Mouse (Mus musculus): ENCODE data around the gene Coro1c. TPM values are rescaled to one million over a fixed set of nuclear protein-coding genes. Genes with fewer than 3 reads are reported as not detected.

Coro1c gene
- polyA plus RNA-seq, 1 experiment from 2014 or later, result 141 TPM

- H3K36me3 ChIP-seq, result peaks cover 27% of the 10 kb centered on the region
- H3K4me1 ChIP-seq (replicated peaks), result peaks cover 80% of the 10 kb centered on the region
- no peaks in the 10 kb centered on the region for H3K9me3 ChIP-seq (replicated peaks)
- H3K4me2 ChIP-seq, result no peak overlapping the region
- peak overlapping the region; percentile 50; the same call in 1 of the 2 replicates for H3K9ac ChIP-seq
- 35% methylated on average over 3 of the region's 3 CpGs for WGBS
- H3K4me3 ChIP-seq, result no peak overlapping the region
- H3K27me3 ChIP-seq (replicated peaks), result no peaks in the 10 kb centered on the region
- H3K27ac ChIP-seq (ENCODE audit: poor library complexity, severe bottlenecking), result peak overlapping the region; percentile 92
- ATAC-seq (ENCODE audit: insufficient number of reproducible peaks, low FRiP score), result peak; percentile 60
These were observed 52.9 kb downstream of the Coro1c start for GRCm38 (mm10) chr5:113855696-113856095.

GRCm38 (mm10) chr5:113855117-113855516, 53.4 kb downstream of the Coro1c start:
- Histone ChIP-seq H3K9ac (peak overlapping the region; percentile 50; the same call in 1 of the 2 replicates), H3K27me3 (replicated peaks) (no peaks in the 10 kb centered on the region), H3K4me3 (no peak overlapping the region), H3K9me3 (replicated peaks) (no peaks in the 10 kb centered on the region), H3K27ac (ENCODE audit: poor library complexity, severe bottlenecking) (peak overlapping the region; percentile 92), H3K4me1 (replicated peaks) (peaks cover 76% of the 10 kb centered on the region), H3K4me2 (0 out of 2 replicates have a peak overlapping the region, but pooled peaks have one; percentile 2), H3K36me3 (peaks cover 32% of the 10 kb centered on the region)
- WGBS, result 92% methylated on average over 10 of the region's 10 CpGs
- no peak for ATAC-seq (ENCODE audit: insufficient number of reproducible peaks, low FRiP score)

DNA sequence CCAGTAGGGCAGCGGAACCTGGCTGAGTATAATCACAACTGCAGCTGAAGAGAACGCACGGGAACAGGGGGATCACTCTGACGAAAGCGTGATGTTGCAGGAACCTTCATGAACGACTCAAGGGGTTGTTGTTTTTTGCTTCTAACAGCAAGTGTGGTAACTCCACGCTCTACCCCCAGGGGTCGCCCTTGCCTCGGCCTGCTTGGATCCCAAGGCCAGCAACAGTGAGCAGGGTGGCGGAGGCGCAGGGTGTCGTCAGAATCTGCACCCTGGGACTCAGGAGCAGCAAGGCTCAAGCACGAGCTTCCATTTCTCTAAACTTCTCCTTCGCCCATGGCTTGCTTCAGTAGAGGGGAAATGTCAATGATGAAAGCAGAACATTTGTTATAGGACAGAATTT, 54.1 kb downstream of the Coro1c start:
- no peaks in the 10 kb centered on the region for H3K27me3 ChIP-seq (replicated peaks)
- no peak overlapping the region for H3K4me3 ChIP-seq
- H3K9me3 ChIP-seq (replicated peaks), result no peaks in the 10 kb centered on the region
- no peak for ATAC-seq (ENCODE audit: insufficient number of reproducible peaks, low FRiP score)
- H3K9ac ChIP-seq, result no peak overlapping the region
- peaks cover 72% of the 10 kb centered on the region for H3K4me1 ChIP-seq (replicated peaks)
- peaks cover 38% of the 10 kb centered on the region for H3K36me3 ChIP-seq
- peak overlapping the region; percentile 92; the same call in 1 of the 2 replicates for H3K27ac ChIP-seq (ENCODE audit: poor library complexity, severe bottlenecking)
- no peak overlapping the region for H3K4me2 ChIP-seq
- WGBS, result 42% methylated on average over 14 of the region's 14 CpGs

DNA sequence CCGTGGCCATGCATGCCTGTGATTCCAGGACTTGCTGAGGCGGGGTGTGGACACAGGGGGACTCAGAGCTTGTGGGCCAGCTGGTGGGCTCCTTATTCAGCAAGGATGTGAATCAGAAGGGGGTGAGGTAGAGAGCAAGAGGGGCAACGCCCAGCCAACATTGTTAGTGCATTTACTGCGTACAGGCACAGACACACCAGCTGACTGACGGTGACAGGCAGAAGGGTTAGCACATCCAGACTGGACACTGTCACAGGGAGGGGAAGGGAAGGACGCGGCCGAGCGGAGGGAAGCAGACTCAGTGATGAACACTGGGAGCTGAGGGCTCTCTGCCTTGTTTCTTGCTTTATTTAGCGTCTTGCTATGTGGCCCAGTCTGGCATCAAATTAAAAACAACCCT, 55.0 kb downstream of the Coro1c start:
- Histone ChIP-seq H3K27ac (ENCODE audit: poor library complexity, severe bottlenecking) (peak overlapping the region; percentile 62), H3K4me2 (no peak overlapping the region), H3K9me3 (replicated peaks) (0 out of 2 replicates have a peak, but pooled peaks cover 3% of the 10 kb centered on the region), H3K9ac (peak overlapping the region; percentile 47), H3K4me3 (no peak overlapping the region), H3K36me3 (peaks cover 47% of the 10 kb centered on the region), H3K4me1 (replicated peaks) (peaks cover 62% of the 10 kb centered on the region), H3K27me3 (replicated peaks) (no peaks in the 10 kb centered on the region)
- no peak for ATAC-seq (ENCODE audit: insufficient number of reproducible peaks, low FRiP score)
- WGBS, result 69% methylated on average over 10 of the region's 10 CpGs

DNA sequence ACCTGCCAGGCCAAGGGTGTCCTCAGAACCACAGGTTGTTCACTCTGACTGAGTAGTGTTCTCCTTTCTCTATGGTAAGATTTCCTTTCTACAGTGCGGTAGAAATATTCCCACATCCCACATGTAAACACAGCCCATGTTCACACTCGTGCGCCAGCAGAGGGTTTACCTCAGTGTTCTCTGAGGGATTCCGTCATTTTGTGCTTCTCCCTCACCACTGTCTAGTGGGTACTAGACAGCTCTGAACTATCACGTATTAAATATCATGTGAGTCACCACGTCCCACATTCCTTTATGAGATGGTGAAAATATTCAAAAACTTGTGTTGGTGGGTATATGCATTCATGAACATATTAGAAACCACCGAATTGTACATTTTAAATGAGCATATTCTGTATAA, 56.1 kb downstream of the Coro1c start:
- no peak overlapping the region for H3K4me2 ChIP-seq
- ATAC-seq (ENCODE audit: insufficient number of reproducible peaks, low FRiP score), result no peak
- H3K9ac ChIP-seq, result no peak overlapping the region
- peak overlapping the region; percentile 15; the same call in 1 of the 2 replicates for H3K27ac ChIP-seq (ENCODE audit: poor library complexity, severe bottlenecking)
- H3K9me3 ChIP-seq (replicated peaks), result 0 out of 2 replicates have a peak, but pooled peaks cover 3% of the 10 kb centered on the region
- no peak overlapping the region for H3K4me3 ChIP-seq
- peaks cover 52% of the 10 kb centered on the region for H3K4me1 ChIP-seq (replicated peaks)
- WGBS, result 95% methylated on average over 7 of the region's 7 CpGs
- peaks cover 56% of the 10 kb centered on the region for H3K36me3 ChIP-seq
- H3K27me3 ChIP-seq (replicated peaks), result no peaks in the 10 kb centered on the region

GRCm38 (mm10) chr5:113850680-113851230, 57.8 kb downstream of the Coro1c start:
- Histone ChIP-seq H3K9ac (no peak overlapping the region), H3K9me3 (replicated peaks) (0 out of 2 replicates have a peak, but pooled peaks cover 3% of the 10 kb centered on the region), H3K4me3 (no peak overlapping the region), H3K4me2 (no peak overlapping the region), H3K27ac (ENCODE audit: poor library complexity, severe bottlenecking) (0 out of 2 replicates have a peak overlapping the region, but pooled peaks have one; percentile 18), H3K27me3 (replicated peaks) (no peaks in the 10 kb centered on the region), H3K4me1 (replicated peaks) (peaks cover 35% of the 10 kb centered on the region), H3K36me3 (peaks cover 73% of the 10 kb centered on the region)
- ATAC-seq (ENCODE audit: insufficient number of reproducible peaks, low FRiP score), result no peak
- 53% methylated on average over 8 of the region's 8 CpGs for WGBS

DNA sequence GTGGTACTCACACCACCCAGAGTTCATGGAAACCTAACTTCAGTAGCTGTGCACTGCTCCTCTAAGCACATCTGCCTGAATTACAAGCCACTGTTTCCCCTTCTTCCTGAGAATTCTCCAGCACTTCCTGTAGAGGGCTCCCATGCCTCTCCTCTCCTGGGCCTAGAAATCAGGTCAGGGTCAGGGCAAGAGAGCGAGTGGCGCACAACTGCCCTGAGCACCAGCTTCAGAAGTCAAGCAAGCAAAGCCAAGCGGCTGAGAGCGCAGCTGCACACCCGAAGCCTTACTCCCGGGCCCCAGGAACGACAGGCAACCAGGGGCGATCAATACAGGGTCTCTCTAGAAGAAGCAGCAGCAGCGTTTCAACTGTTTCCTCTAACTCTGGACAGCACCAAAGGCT, 60.9 kb downstream of the Coro1c start:
- no peak for ATAC-seq (ENCODE audit: insufficient number of reproducible peaks, low FRiP score)
- 0 out of 2 replicates have a peak, but pooled peaks cover 3% of the 10 kb centered on the region for H3K9me3 ChIP-seq (replicated peaks)
- H3K27ac ChIP-seq (ENCODE audit: poor library complexity, severe bottlenecking), result no peak overlapping the region
- no peak overlapping the region for H3K4me3 ChIP-seq
- 86% methylated on average over 9 of the region's 9 CpGs for WGBS
- no peaks in the 10 kb centered on the region for H3K27me3 ChIP-seq (replicated peaks)
- peaks cover 98% of the 10 kb centered on the region for H3K36me3 ChIP-seq
- peaks cover 9% of the 10 kb centered on the region for H3K4me1 ChIP-seq (replicated peaks)
- no peak overlapping the region for H3K9ac ChIP-seq
- H3K4me2 ChIP-seq, result no peak overlapping the region

DNA sequence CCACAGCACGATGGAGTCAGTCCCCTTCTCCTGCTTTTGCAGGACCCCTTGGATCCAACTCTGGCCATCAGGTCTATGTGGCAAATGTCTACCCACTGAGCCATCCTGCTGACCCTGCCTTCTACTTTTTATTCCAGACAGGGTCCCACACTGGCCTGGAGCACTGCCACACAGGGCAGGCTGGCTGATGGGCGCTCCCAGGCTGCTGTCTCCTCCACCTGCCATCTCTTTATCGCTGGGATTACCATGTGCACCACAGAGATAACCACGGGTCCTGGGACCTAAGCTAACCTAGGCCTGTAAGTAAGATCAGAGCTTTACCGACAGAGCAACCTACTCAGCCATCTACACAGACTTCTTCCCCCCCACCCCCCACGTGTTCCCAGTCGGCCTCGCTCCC, 61.9 kb downstream of the Coro1c start:
- no peak overlapping the region for H3K4me3 ChIP-seq
- peaks cover 13% of the 10 kb centered on the region for H3K4me1 ChIP-seq (replicated peaks)
- H3K27me3 ChIP-seq (replicated peaks), result no peaks in the 10 kb centered on the region
- ATAC-seq (ENCODE audit: insufficient number of reproducible peaks, low FRiP score), result 0 out of 2 replicates have a peak, but pooled peaks have one; percentile 37
- H3K9ac ChIP-seq, result no peak overlapping the region
- 78% methylated on average over 8 of the region's 8 CpGs for WGBS
- no peak overlapping the region for H3K27ac ChIP-seq (ENCODE audit: poor library complexity, severe bottlenecking)
- H3K9me3 ChIP-seq (replicated peaks), result 0 out of 2 replicates have a peak, but pooled peaks cover 3% of the 10 kb centered on the region
- no peak overlapping the region for H3K4me2 ChIP-seq
- H3K36me3 ChIP-seq, result peaks cover 100% of the 10 kb centered on the region

GRCm38 (mm10) chr5:113845627-113846026, 62.9 kb downstream of the Coro1c start:
- Histone ChIP-seq H3K9me3 (replicated peaks) (0 out of 2 replicates have a peak, but pooled peaks cover 3% of the 10 kb centered on the region), H3K27ac (ENCODE audit: poor library complexity, severe bottlenecking) (no peak overlapping the region), H3K36me3 (peaks cover 95% of the 10 kb centered on the region), H3K4me1 (replicated peaks) (peaks cover 10% of the 10 kb centered on the region), H3K27me3 (replicated peaks) (no peaks in the 10 kb centered on the region), H3K4me2 (no peak overlapping the region), H3K4me3 (no peak overlapping the region), H3K9ac (no peak overlapping the region)
- WGBS, result 86% methylated on average over 8 of the region's 8 CpGs
- ATAC-seq (ENCODE audit: insufficient number of reproducible peaks, low FRiP score), result no peak

DNA sequence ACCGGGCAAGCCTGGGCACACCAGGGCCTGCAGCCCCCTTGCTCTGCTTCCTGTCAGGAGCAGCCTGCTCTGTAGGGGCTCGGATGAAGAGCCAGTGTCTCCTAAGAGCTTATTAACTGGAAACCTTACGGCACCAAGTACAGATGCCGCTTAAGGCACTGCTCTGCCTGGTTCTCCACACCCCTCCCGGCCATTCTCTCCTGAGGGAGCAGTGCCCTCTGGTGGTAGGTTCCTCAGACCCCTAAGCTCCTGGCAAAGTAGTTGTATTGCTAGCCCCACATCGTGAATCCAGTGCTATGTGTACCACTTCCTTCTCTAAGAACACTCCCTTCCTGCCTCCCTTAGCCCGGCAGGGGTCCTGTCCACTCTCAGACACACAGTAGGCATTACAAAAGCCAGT, 63.8 kb downstream of the Coro1c start:
- Histone ChIP-seq H3K36me3 (peaks cover 95% of the 10 kb centered on the region), H3K4me3 (no peak overlapping the region), H3K9me3 (replicated peaks) (0 out of 2 replicates have a peak, but pooled peaks cover 3% of the 10 kb centered on the region), H3K27me3 (replicated peaks) (no peaks in the 10 kb centered on the region), H3K4me1 (replicated peaks) (peaks cover 10% of the 10 kb centered on the region), H3K27ac (ENCODE audit: poor library complexity, severe bottlenecking) (no peak overlapping the region), H3K9ac (peak overlapping the region; percentile 23; the same call in 1 of the 2 replicates), H3K4me2 (no peak overlapping the region)
- no peak for ATAC-seq (ENCODE audit: insufficient number of reproducible peaks, low FRiP score)
- WGBS, result 67% methylated on average over 7 of the region's 7 CpGs

- Histone ChIP-seq H3K4me2 (no peak overlapping the region), H3K9ac (0 out of 2 replicates have a peak overlapping the region, but pooled peaks have one; percentile 23), H3K4me3 (no peak overlapping the region), H3K4me1 (replicated peaks) (peaks cover 10% of the 10 kb centered on the region), H3K27me3 (replicated peaks) (no peaks in the 10 kb centered on the region), H3K9me3 (replicated peaks) (0 out of 2 replicates have a peak, but pooled peaks cover 3% of the 10 kb centered on the region), H3K27ac (ENCODE audit: poor library complexity, severe bottlenecking) (no peak overlapping the region), H3K36me3 (peaks cover 91% of the 10 kb centered on the region)
- 78% methylated on average over 15 of the region's 15 CpGs for WGBS
- ATAC-seq (ENCODE audit: insufficient number of reproducible peaks, low FRiP score), result no peak
These were observed 64.5 kb downstream of the Coro1c start for GRCm38 (mm10) chr5:113844106-113844505.

Data from heart, embryonic 12.5 days (tissue).